Mouse (Mus musculus): ENCODE data around the gene Cd3d.

DNA sequence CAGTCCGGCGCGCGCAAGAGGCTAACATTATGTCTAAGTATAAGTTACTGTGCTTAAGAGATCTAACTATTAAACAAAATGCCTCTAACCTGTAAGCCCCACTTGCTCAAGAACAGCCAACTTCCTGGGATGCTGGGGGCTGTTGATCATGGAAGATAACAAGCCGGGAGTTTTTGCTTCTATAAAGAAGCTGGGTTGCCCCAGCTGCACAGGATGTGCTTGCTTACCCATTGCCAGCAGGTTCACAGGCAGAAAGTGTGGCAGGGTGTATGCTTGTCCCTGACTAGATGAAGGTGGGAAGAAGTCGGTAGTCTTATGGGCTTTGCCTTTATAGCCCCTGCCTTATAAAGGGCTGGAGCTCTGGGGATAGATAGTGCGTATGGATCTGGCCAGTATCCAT is 15.0 kb downstream of the Cd3d start:
- TF ChIP-seq EP300 (IDR thresholded peaks at IDR 0.05; ENCODE audit: low read depth) (no peak), CTCF (IDR thresholded peaks at IDR 0.05; ENCODE audit: low read depth) (no peak)
